Mouse (Mus musculus) right cerebral cortex, adult 2 months (tissue): ENCODE measurements around the gene Polr2j.
A peak's percentile ranks its signal among the peaks of the same experiment; 100 is the strongest.

ENCODE experiments used
- DNase-seq, 2 experiments: peaks; one replicate each; pipeline ENCODE4 v3.0.0; 2021 to 2022; ENCODE audit warnings: low spot score in 2 of 2

Polr2j gene

GRCm38 (mm10) chr5:136115891-136116783 is at the start of gene Polr2j:
Polr2j (plus strand) TSS chr5:136116631.
- peak; percentile 98 to 99 for DNase-seq

- DNase-seq: no peak
Observed at GRCm38 (mm10) chr5:136069411-136069810, 47.0 kb upstream of the Polr2j start.

- no peak for DNase-seq
Observed at GRCm38 (mm10) chr5:136073051-136073450, 43.4 kb upstream of the Polr2j start.

- no peak for DNase-seq
Observed at GRCm38 (mm10) chr5:136073526-136073925, 42.9 kb upstream of the Polr2j start.

GRCm38 (mm10) chr5:136075076-136075475 is 41.4 kb upstream of the Polr2j start:
- DNase-seq: no peak

GRCm38 (mm10) chr5:136076284-136076683 is 40.1 kb upstream of the Polr2j start:
- DNase-seq: no peak

GRCm38 (mm10) chr5:136077001-136077550 is 39.4 kb upstream of the Polr2j start:
- DNase-seq: no peak

GRCm38 (mm10) chr5:136078136-136078535 is 38.3 kb upstream of the Polr2j start:
- no peak for DNase-seq

GRCm38 (mm10) chr5:136082345-136082744 is 34.1 kb upstream of the Polr2j start:
- DNase-seq: no peak

GRCm38 (mm10) chr5:136083669-136084107 is 32.7 kb upstream of the Polr2j start, which contains the start of gene Rasa4:
Rasa4 (plus strand) TSS chr5:136083916.
- peak; percentile 91 to 94 for DNase-seq

GRCm38 (mm10) chr5:136084144-136084881 is 32.1 kb upstream of the Polr2j start:
- DNase-seq: no peak

- DNase-seq: no peak
Observed at GRCm38 (mm10) chr5:136084891-136085651, 31.4 kb upstream of the Polr2j start.

GRCm38 (mm10) chr5:136086290-136086689 is 30.1 kb upstream of the Polr2j start:
- no peak for DNase-seq

GRCm38 (mm10) chr5:136088821-136089575 is 27.4 kb upstream of the Polr2j start:
- no peak for DNase-seq

- no peak for DNase-seq
Observed at GRCm38 (mm10) chr5:136091927-136092326, 24.5 kb upstream of the Polr2j start.

- DNase-seq: peak; percentile 36 to 46
Observed at GRCm38 (mm10) chr5:136094249-136095010, 22.0 kb upstream of the Polr2j start.

- DNase-seq: no peak
Observed at GRCm38 (mm10) chr5:136095089-136095488, 21.3 kb upstream of the Polr2j start.

- no peak for DNase-seq
Observed at GRCm38 (mm10) chr5:136098536-136098935, 17.9 kb upstream of the Polr2j start.

- DNase-seq: peak; percentile 70 to 80
Observed at GRCm38 (mm10) chr5:136102099-136102820, 14.2 kb upstream of the Polr2j start.
